Mouse (Mus musculus) lung, postnatal 0 days (tissue): ENCODE data around the gene Zfp37. TPM values are rescaled to one million over a fixed set of nuclear protein-coding genes. Genes with fewer than 3 reads are reported as not detected.
"Not testable (repeated sequence)": the region's sequence is repeated elsewhere in the genome, so short reads cannot be mapped to it uniquely, and the experiment has no call there.

ENCODE experiments used
- ATAC-seq: fragments of 200-750 bp; cut with Nextera tagmentation; 2 replicates; pipeline ENCODE4 v1.8.0; 2017; ENCODE audit warnings: moderate library complexity
- DNase-seq: peaks from one replicate; pipeline ENCODE4 v3.0.0-alpha.2; 2016; ENCODE audit warnings: low spot score
- H3K27ac ChIP-seq: fragments of 300-500 bp; sonication (generic); 2 replicates; pipeline ENCODE4 v1.5.1; 2014; ENCODE audit warnings: antibody characterized with exemption, mild to moderate bottlenecking, low read length, mixed read lengths
- H3K27me3 ChIP-seq: fragments of 300-500 bp; sonication (generic); replicated peaks from 2 replicates; pipeline ENCODE4 v1.6.1; 2014; ENCODE audit warnings: low read length, mixed read lengths; ENCODE audit not compliant: insufficient read depth
- H3K36me3 ChIP-seq: fragments of 300-500 bp; sonication (generic); 2 replicates; pipeline ENCODE4 v1.6.1; 2014; ENCODE audit warnings: low read length, mixed read lengths; ENCODE audit not compliant: insufficient read depth
- H3K4me1 ChIP-seq: fragments of 300-500 bp; sonication (generic); 2 replicates; pipeline ENCODE4 v1.6.1; 2014; ENCODE audit warnings: antibody characterized with exemption, low read depth, low read length, mixed read lengths; ENCODE audit not compliant: insufficient read depth
- H3K4me2 ChIP-seq: fragments of 300-500 bp; sonication (generic); replicated peaks from 2 replicates; pipeline ENCODE4 v1.6.1; 2014; ENCODE audit warnings: low read depth, mild to moderate bottlenecking, low read length, moderate library complexity, mixed read lengths
- H3K4me3 ChIP-seq: fragments of 300-500 bp; sonication (generic); 2 replicates; pipeline ENCODE4 v1.5.1; 2014; ENCODE audit warnings: low read depth, low read length
- H3K9ac ChIP-seq: fragments of 300-500 bp; sonication (generic); replicated peaks from 2 replicates; pipeline ENCODE4 v1.6.1; 2014; ENCODE audit warnings: low read depth, mild to moderate bottlenecking
- H3K9me3 ChIP-seq: fragments of 300-500 bp; sonication (generic); 2 replicates; pipeline ENCODE4 v1.6.1; 2016; ENCODE audit warnings: low read length, mixed read lengths
- CTCF ChIP-seq: IDR thresholded peaks from 2 replicates; pipeline ENCODE4 v1.5.1; 2016; ENCODE audit warnings: antibody characterized with exemption, mild to moderate bottlenecking
- EP300 ChIP-seq: IDR thresholded peaks from 2 replicates; pipeline ENCODE4 v1.6.1; 2016; ENCODE audit warnings: antibody characterized with exemption, mild to moderate bottlenecking, control low read depth
- whole genome bisulfite sequencing: fragments of 180-500 bp; shearing (Covaris S2); extraction: QIAGEN DNeasy Blood & Tissue Kit; methylation state at CpG from one replicate; pipeline ENCODE4 v1.1.7; 2014; 5-methylcytosine and 5-hydroxymethylcytosine counted together
- polyA plus RNA-seq: library from polyadenylated mRNA; unstranded; fragments of >200 nt; fragmentation: Nextera tagmentation; extraction: Ambion mirVana; gene quantifications from 2 replicates; pipeline ENCODE4 v1.2.1, GENCODE M21; 2015

Gene Zfp37
- polyA plus RNA-seq, 1 experiment from 2014 or later: 3.4 TPM

DNA sequence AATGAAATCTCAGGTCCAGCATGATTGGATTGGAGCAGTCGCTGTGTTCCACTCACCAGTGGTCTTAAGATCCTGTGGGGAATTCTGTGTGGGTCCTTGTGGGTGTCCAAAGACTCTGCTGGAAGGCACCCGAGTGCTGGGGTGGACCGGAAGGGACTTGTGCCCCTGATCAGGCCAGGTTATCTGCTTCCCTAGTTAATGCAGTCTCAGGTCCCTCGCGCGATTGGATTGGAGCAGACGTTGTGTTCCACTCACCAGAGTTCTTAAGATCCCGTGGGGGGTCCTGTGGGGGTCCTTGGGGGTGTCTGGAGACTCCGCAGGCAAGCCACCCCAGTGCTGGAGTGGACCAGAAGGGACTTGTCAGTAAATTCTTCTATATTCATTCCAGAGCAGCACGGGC, 41.8 kb upstream of the Zfp37 start:
- Histone ChIP-seq H3K36me3 (no peaks in the 10 kb centered on the region), H3K4me1 (no peaks in the 10 kb centered on the region), H3K27me3 (no peaks in the 10 kb centered on the region), H3K9me3 (no peaks in the 10 kb centered on the region), H3K4me2 (no peak overlapping the region), H3K9ac (no peak overlapping the region), H3K4me3 (no peak overlapping the region), H3K27ac (no peak overlapping the region)
- no peak for ATAC-seq
- TF ChIP-seq EP300: no peak
- TF ChIP-seq CTCF: no peak
- 82% methylated on average over 10 of the region's 10 CpGs for WGBS
- no peak for DNase-seq

DNA sequence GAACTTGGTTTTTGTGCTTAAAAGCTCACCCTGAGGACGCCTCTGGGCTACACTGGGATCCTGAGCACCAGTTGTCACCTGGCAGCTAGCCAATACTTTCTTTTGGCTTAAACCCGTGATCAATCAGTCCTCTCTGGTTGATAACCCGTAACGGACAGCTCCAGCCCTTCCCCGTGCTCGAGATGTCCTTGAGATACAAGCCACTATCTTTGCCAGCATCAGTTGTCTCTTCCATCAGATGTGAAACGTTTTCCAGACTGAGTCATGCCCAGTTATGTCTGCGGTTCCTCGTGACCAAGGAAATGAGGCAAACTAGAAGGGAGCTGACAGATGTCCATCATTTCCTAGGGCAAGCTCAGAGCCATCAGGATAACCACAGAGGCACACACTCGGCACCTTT, 36.3 kb upstream of the Zfp37 start:
- WGBS: 63% methylated on average over 10 of the region's 10 CpGs
- H3K9ac ChIP-seq: no peak overlapping the region
- TF ChIP-seq EP300 (no peak), CTCF (no peak)
- DNase-seq (no peak), ATAC-seq (no peak)
- no peak overlapping the region for H3K4me2 ChIP-seq
- H3K36me3 ChIP-seq: no peaks in the 10 kb centered on the region
- H3K4me1 ChIP-seq: no peaks in the 10 kb centered on the region
- no peak overlapping the region for H3K27ac ChIP-seq
- no peaks in the 10 kb centered on the region for H3K27me3 ChIP-seq
- H3K9me3 ChIP-seq: no peaks in the 10 kb centered on the region
- H3K4me3 ChIP-seq: no peak overlapping the region

DNA sequence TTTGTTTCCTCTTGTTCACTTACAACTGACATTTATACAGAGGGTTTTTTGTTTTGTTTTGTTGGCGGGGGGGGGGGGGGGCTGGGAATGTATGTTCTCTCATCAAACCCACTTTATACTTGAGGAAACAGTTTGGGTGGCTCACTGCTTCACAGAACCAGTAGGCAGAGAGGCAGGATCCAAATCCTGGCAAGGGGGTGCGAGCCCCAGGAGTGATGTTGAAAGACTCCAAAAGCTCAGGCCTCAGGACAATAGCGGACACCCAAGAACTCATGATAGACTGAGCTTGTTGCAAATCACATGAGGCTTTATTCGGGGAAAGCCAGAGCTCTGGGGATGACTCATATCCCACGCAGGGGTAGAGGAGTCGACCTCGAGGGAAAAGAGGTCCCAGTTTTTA, 35.2 kb upstream of the Zfp37 start:
- not testable (repeated sequence) for H3K4me3 ChIP-seq, H3K9ac ChIP-seq, H3K4me2 ChIP-seq, H3K9me3 ChIP-seq, H3K4me1 ChIP-seq, H3K27ac ChIP-seq, ATAC-seq, H3K27me3 ChIP-seq, H3K36me3 ChIP-seq, DNase-seq
- 66% methylated on average over 7 of the region's 7 CpGs for WGBS

DNA sequence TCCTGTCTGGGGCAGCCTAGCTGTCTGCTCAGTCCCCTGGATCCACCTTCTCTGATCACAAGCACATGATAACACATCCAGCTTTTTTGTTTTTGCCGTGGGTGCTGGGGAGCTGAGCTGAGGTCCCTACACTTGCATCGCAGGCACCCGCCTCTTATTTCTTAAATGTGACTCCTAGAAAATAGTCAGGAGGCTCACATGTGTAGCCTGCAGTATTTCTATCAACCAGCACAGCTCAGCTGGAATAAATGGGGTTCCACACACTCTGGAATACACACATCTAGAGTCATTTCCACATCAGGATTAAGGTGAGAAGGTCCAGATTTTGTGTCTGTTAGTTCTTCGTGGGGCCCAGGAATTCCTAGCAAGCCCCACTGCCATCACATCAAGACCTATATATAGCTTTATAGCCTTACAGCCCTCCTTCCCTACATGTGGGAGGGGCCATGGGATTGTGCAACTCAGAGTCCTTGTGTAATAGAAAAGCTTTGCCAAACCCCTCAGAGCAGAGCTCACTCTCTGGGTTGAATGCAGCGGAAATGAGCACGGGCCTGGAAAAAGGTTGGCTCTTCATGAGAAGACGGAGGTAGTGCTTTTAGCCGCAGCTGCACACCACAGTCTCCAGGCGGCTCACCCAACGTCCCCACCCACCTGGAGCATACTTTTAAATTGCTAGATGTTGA, 34.4 kb upstream of the Zfp37 start:
- DNase-seq: peak; percentile 80
- H3K9ac ChIP-seq: no peak overlapping the region
- H3K36me3 ChIP-seq: no peaks in the 10 kb centered on the region
- TF ChIP-seq EP300 (no peak), CTCF (no peak)
- no peak overlapping the region for H3K4me2 ChIP-seq
- peak; percentile 84 for ATAC-seq
- no peak overlapping the region for H3K4me3 ChIP-seq
- H3K9me3 ChIP-seq: no peaks in the 10 kb centered on the region
- no peaks in the 10 kb centered on the region for H3K4me1 ChIP-seq
- H3K27ac ChIP-seq: no peak overlapping the region
- H3K27me3 ChIP-seq: no peaks in the 10 kb centered on the region
- WGBS: 53% methylated on average over 10 of the region's 10 CpGs

DNA sequence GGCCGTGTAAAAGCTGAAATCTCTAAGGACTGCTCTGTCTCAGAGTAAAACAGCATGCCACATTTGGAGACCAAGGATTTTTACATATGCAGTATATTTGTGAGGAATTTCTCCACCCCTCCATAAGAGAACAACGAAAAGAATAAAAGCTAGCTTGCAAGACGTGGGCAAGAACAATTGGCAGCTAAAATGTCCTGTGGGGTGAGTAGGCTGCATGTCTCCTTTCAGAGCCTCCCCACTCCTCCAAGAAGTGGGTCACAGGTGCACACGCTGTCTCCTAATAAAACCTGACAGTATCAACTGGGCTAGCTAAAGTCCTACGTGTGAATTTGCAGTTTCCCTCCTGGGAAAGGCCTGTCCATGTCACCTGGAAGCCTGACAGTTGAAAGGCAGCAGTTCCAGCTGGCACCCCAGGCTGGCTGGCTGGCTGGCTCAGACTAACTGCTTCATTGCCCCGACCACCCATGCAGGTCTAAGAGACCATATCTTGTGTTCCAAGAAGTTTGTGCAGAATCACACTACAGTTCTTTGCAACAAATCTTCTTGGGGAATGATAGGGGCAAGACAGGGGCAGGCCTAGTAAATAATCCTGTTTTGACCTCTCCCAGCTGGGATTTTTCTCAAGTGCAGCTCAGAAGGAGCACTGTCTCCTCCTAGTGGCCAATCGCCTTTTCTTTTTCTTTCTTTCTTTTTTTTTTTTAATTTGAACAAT, 32.4 kb upstream of the Zfp37 start:
- WGBS: 30% methylated on average over 7 of the region's 7 CpGs
- TF ChIP-seq EP300: no peak
- peak; percentile 63 for TF ChIP-seq CTCF
- Histone ChIP-seq H3K4me3 (no peak overlapping the region), H3K4me2 (no peak overlapping the region), H3K27me3 (no peaks in the 10 kb centered on the region), H3K9ac (no peak overlapping the region), H3K27ac (no peak overlapping the region), H3K4me1 (no peaks in the 10 kb centered on the region), H3K9me3 (no peaks in the 10 kb centered on the region), H3K36me3 (no peaks in the 10 kb centered on the region)
- ATAC-seq: no peak
- DNase-seq: peak; percentile 61

DNA sequence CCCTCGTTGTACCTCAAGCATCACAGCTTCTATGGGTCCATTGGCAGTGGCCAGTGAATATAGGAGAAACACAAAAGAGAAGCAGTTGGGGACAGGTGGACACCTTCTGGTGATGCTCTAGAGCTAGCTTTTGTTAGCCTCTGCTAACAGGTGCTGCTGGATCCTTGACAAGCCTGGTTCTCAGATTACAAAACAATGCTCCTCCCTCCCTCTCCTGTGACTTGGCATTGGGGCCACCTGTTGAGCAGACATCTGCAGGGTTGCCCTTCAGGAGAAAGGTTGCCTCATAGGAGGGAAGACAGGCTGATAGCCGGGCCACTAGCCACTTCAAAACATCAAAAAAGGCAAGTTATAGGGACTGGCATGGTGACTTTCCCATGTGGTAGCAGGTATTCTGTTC, 31.4 kb upstream of the Zfp37 start, which contains the start of gene Slc31a2:
Gene Slc31a2, plus strand, starts transcription at position 287 of the 400 bp plus-strand sequence.
- 31% methylated on average over 2 of the region's 2 CpGs for WGBS
- no peak within 1 kb of the TSS for H3K27ac ChIP-seq
- no peaks in the 10 kb centered on the region for H3K9me3 ChIP-seq
- ATAC-seq (no peak), DNase-seq (no peak)
- no peak within 1 kb of the TSS for H3K4me2 ChIP-seq
- no peak within 1 kb of the TSS for H3K4me3 ChIP-seq
- H3K27me3 ChIP-seq: no peaks in the 10 kb centered on the region
- H3K4me1 ChIP-seq: no peaks in the 10 kb centered on the region
- no peak within 1 kb of the TSS for H3K9ac ChIP-seq
- TF ChIP-seq CTCF (no peak), EP300 (no peak)
- no peaks in the 10 kb centered on the region for H3K36me3 ChIP-seq
